Mouse (Mus musculus) thymus, adult 2 months (tissue): ENCODE data around the gene Ppm1m.

Experiments used
- CTCF ChIP-seq: fragments of 200-500 bp; IDR thresholded peaks from 2 replicates; pipeline ENCODE4 v1.5.1; 2012; ENCODE audit warnings: mild to moderate bottlenecking, control low read depth, low read length, moderate library complexity, borderline replicate concordance; ENCODE audit not compliant: control insufficient read depth, poor library complexity, insufficient read depth; ENCODE audit errors: extremely low read depth
- POLR2A ChIP-seq: fragments of 200-500 bp; IDR thresholded peaks from 2 replicates; pipeline ENCODE4 v1.6.1; 2012; ENCODE audit warnings: mild to moderate bottlenecking, low read length, control low read depth, moderate library complexity; ENCODE audit not compliant: control insufficient read depth, poor library complexity, insufficient read depth; ENCODE audit errors: extremely low read depth

GRCm38 (mm10) chr9:106225469-106226150 is 26.1 kb upstream of the Ppm1m start:
- TF ChIP-seq POLR2A (no peak), CTCF (no peak)
